ENCODE assay signal across 9 mouse cellular contexts in genomic region chr1:120586500-120587110, GRCm38 (mm10). TPM values are rescaled to one million over a fixed set of nuclear protein-coding genes. Genes with fewer than 3 reads are reported as not detected.
DNase-seq lines count a peak whose midpoint lies in the region; ATAC-seq and TF ChIP-seq lines count a peak whose summit lies in the region.
"Had no signal": no experiment of that assay in that cellular context is flagged by ENCODE, and none has a peak within 500 bp of the region (broad histone marks: within the 10 kb centered on the region; RNA-seq: fewer than 3 reads in every experiment).

No protein-coding gene starts in this region.

- DNase-seq in liver, adult 2 months (ENCODE audit: extremely low read depth, low read depth, low spot score) = peak; percentile 46
- no peak for DNase-seq in liver, embryonic 11.5 days (ENCODE audit: low spot score)
- peak; percentile 80 for DNase-seq in limb, embryonic 10.5 days (ENCODE audit: low spot score)
- peak; percentile 76 for DNase-seq in neural tube, embryonic 11.5 days (ENCODE audit: low spot score)

- TF ChIP-seq CTCF in liver, adult 2 months (IDR thresholded peaks at IDR 0.05; ENCODE audit: low read depth, low read length) = peak; percentile 58
- TF ChIP-seq CTCF in bone marrow, adult 2 months (IDR thresholded peaks at IDR 0.05; ENCODE audit: control insufficient read depth, insufficient read depth, low read length) = peak; percentile 52; the same call in 1 of the 2 replicates
- TF ChIP-seq CTCF in embryonic fibroblast, embryonic 13.5 days (IDR thresholded peaks at IDR 0.05; ENCODE audit: borderline replicate concordance, insufficient read depth, low read length) = peak; percentile 65; the same call in 1 of the 2 replicates

- H3K9me3 ChIP-seq in liver, embryonic 11.5 days (ENCODE audit: control insufficient read depth, low read length) = no peaks in the 10 kb centered on the region
- no peaks in the 10 kb centered on the region for H3K9me3 ChIP-seq in hindbrain, embryonic 15.5 days
- no peaks in the 10 kb centered on the region for H3K9me3 ChIP-seq in limb, embryonic 10.5 days (replicated peaks)
- H3K9me3 ChIP-seq in neural tube, embryonic 11.5 days (ENCODE audit: control insufficient read depth, low read length) = no peaks in the 10 kb centered on the region

- no peak overlapping the region for H3K4me3 ChIP-seq in liver, adult 2 months (ENCODE audit: insufficient read depth, low read depth, low read length)
- H3K4me3 ChIP-seq in liver, embryonic 11.5 days (ENCODE audit: low read depth, low read length) = no peak overlapping the region
- H3K4me3 ChIP-seq in bone marrow, adult 2 months (replicated peaks; ENCODE audit: control insufficient read depth, low read depth, low read length) = no peak overlapping the region
- no peak overlapping the region for H3K4me3 ChIP-seq in embryonic fibroblast, embryonic 13.5 days (ENCODE audit: insufficient read depth, low read length)
- no peak overlapping the region for H3K4me3 ChIP-seq in hindbrain, embryonic 15.5 days
- H3K4me3 ChIP-seq in limb, embryonic 10.5 days = no peak overlapping the region
- H3K4me3 ChIP-seq in neural tube, embryonic 11.5 days (ENCODE audit: low read depth, low read length) = no peak overlapping the region

- TF ChIP-seq POLR2A in liver, adult 2 months (IDR thresholded peaks at IDR 0.05; ENCODE audit: extremely low read depth, insufficient read depth, low read length) = no peak
- no peak for TF ChIP-seq POLR2A in bone marrow, adult 2 months (IDR thresholded peaks at IDR 0.05; ENCODE audit: borderline replicate concordance, control insufficient read depth, low read depth, low read length)
- TF ChIP-seq POLR2A in embryonic fibroblast, embryonic 13.5 days (IDR thresholded peaks at IDR 0.05; ENCODE audit: low read depth, low read length) = no peak

- H3K4me2 ChIP-seq in liver, embryonic 11.5 days = no peak overlapping the region
- no peak overlapping the region for H3K4me2 ChIP-seq in hindbrain, embryonic 15.5 days
- H3K4me2 ChIP-seq in neural tube, embryonic 11.5 days (ENCODE audit: low read depth) = no peak overlapping the region

- no peaks in the 10 kb centered on the region for H3K27me3 ChIP-seq in liver, adult 2 months (ENCODE audit: control insufficient read depth, insufficient read depth, low read length)
- peaks cover 16% of the 10 kb centered on the region for H3K27me3 ChIP-seq in liver, embryonic 11.5 days (replicated peaks; ENCODE audit: control insufficient read depth, insufficient read depth, low read length)
- peaks cover 21% of the 10 kb centered on the region for H3K27me3 ChIP-seq in hindbrain, embryonic 15.5 days
- H3K27me3 ChIP-seq in limb, embryonic 10.5 days (ENCODE audit: low read depth, poor library complexity, severe bottlenecking) = peaks cover 82% of the 10 kb centered on the region
- H3K27me3 ChIP-seq in neural tube, embryonic 11.5 days (ENCODE audit: control insufficient read depth, insufficient read depth, low read length) = peaks cover 11% of the 10 kb centered on the region

- H3K4me1 ChIP-seq in liver, adult 2 months (ENCODE audit: control insufficient read depth, insufficient read depth, low read length) = no peaks in the 10 kb centered on the region
- H3K4me1 ChIP-seq in liver, embryonic 11.5 days (replicated peaks; ENCODE audit: control insufficient read depth, insufficient read depth, low read length) = no peaks in the 10 kb centered on the region
- H3K4me1 ChIP-seq in bone marrow, adult 2 months (ENCODE audit: control insufficient read depth, insufficient read depth, low read length) = no peaks in the 10 kb centered on the region
- no peaks in the 10 kb centered on the region; the same call in 1 of the 2 replicates for H3K4me1 ChIP-seq in embryonic fibroblast, embryonic 13.5 days (ENCODE audit: control insufficient read depth, insufficient read depth, low read length)
- H3K4me1 ChIP-seq in hindbrain, embryonic 15.5 days (replicated peaks) = no peaks in the 10 kb centered on the region
- H3K4me1 ChIP-seq in limb, embryonic 10.5 days = no peaks in the 10 kb centered on the region
- H3K4me1 ChIP-seq in neural tube, embryonic 11.5 days (ENCODE audit: control insufficient read depth, insufficient read depth, low read length) = no peaks in the 10 kb centered on the region

- 9% methylated on average over 7 of the region's 7 CpGs for WGBS in liver, adult 2 months
- 12% methylated on average over 7 of the region's 7 CpGs for WGBS in liver, embryonic 11.5 days
- WGBS in bone marrow, adult 2 months = 10% methylated on average over 7 of the region's 7 CpGs
- WGBS in hindbrain, embryonic 15.5 days = 12% methylated on average over 7 of the region's 7 CpGs
- 13% methylated on average over 7 of the region's 7 CpGs for WGBS in limb, embryonic 10.5 days
- 13% methylated on average over 7 of the region's 7 CpGs for WGBS in neural tube, embryonic 11.5 days

- no peak for ATAC-seq in liver, embryonic 11.5 days (replicated peaks; ENCODE audit: low FRiP score)
- peak; percentile 57; the same call in 1 of the 2 replicates for ATAC-seq in hindbrain, embryonic 15.5 days (ENCODE audit: low FRiP score, low read depth)
- ATAC-seq in neural tube, embryonic 11.5 days (ENCODE audit: insufficient read depth, low FRiP score, low TSS enrichment) = 0 out of 2 replicates have a peak, but pooled peaks have one; percentile 29
- no peak for ATAC-seq in activated CD4-positive, CD25-positive, alpha-beta regulatory T cell, adult 4 months

- no peak overlapping the region for H3K9ac ChIP-seq in liver, adult 2 months (ENCODE audit: low read depth, low read length)
- H3K9ac ChIP-seq in liver, embryonic 11.5 days (ENCODE audit: low read depth, low read length) = no peak overlapping the region
- no peak overlapping the region for H3K9ac ChIP-seq in hindbrain, embryonic 15.5 days
- H3K9ac ChIP-seq in neural tube, embryonic 11.5 days (ENCODE audit: low read length) = no peak overlapping the region

- H3K27ac ChIP-seq in liver, adult 2 months (replicated peaks; ENCODE audit: insufficient read depth, low read depth, low read length) = no peak overlapping the region
- no peak overlapping the region for H3K27ac ChIP-seq in liver, embryonic 11.5 days (ENCODE audit: low read depth, low read length)
- no peak overlapping the region for H3K27ac ChIP-seq in bone marrow, adult 2 months (ENCODE audit: control insufficient read depth, insufficient read depth, low read depth, low read length, poor library complexity)
- H3K27ac ChIP-seq in embryonic fibroblast, embryonic 13.5 days (ENCODE audit: insufficient read depth, low read length) = no peak overlapping the region
- H3K27ac ChIP-seq in hindbrain, embryonic 15.5 days (replicated peaks) = no peak overlapping the region
- no peak overlapping the region for H3K27ac ChIP-seq in limb, embryonic 10.5 days
- no peak overlapping the region for H3K27ac ChIP-seq in neural tube, embryonic 11.5 days (ENCODE audit: low read depth, low read length)
- H3K27ac ChIP-seq: macrophage had no signal

- no peaks in the 10 kb centered on the region for H3K36me3 ChIP-seq in liver, adult 2 months (ENCODE audit: control insufficient read depth, insufficient read depth, low read length)
- no peaks in the 10 kb centered on the region for H3K36me3 ChIP-seq in liver, embryonic 11.5 days (ENCODE audit: control insufficient read depth, insufficient read depth, low read length)
- no peaks in the 10 kb centered on the region for H3K36me3 ChIP-seq in hindbrain, embryonic 15.5 days
- H3K36me3 ChIP-seq in limb, embryonic 10.5 days = no peaks in the 10 kb centered on the region
- no peaks in the 10 kb centered on the region for H3K36me3 ChIP-seq in neural tube, embryonic 11.5 days (ENCODE audit: control insufficient read depth, insufficient read depth, low read length)

- no peaks in the 10 kb centered on the region for H3K79me2 ChIP-seq in liver, adult 2 months (ENCODE audit: control insufficient read depth, insufficient read depth, low read length)

RNA-seq across cellular contexts. Expression of gene En1, which starts 15.6 kb away (rescaled TPM):
- not detected in 2 replicates for total RNA-seq in liver, adult 2 months (2014; rRNA removed)
- not detected in 2 replicates for polyA plus RNA-seq in liver, adult 2 months (2012; rRNA removed)
- polyA plus RNA-seq in liver, embryonic 11.5 days (2014; fragmentation: Nextera tagmentation; extraction: Ambion mirVana) = 0.57 and 1.1 TPM in 2 replicates
- not detected in 2 replicates for polyA plus RNA-seq in bone marrow, adult 2 months (2011; ENCODE audit: insufficient read depth, insufficient read length, low replicate concordance, missing spikeins)
- polyA plus RNA-seq in embryonic fibroblast, embryonic 13.5 days (2011; ENCODE audit: insufficient read length, low read depth, missing spikeins) = 10.5 and 11.3 TPM in 2 replicates
- 3.7 and 8.0 TPM in 2 replicates for polyA plus RNA-seq in hindbrain, embryonic 15.5 days (2015; fragmentation: Nextera tagmentation; extraction: Ambion mirVana)
- 0.91 and 1.0 TPM in 2 replicates for polyA plus RNA-seq in limb, embryonic 10.5 days (2016; fragmentation: Nextera tagmentation; extraction: Ambion mirVana)
- 5.2 and 6.1 TPM in 2 replicates for polyA plus RNA-seq in neural tube, embryonic 11.5 days (2014; fragmentation: Nextera tagmentation; extraction: Ambion mirVana)
- polyA plus RNA-seq in activated CD4-positive, CD25-positive, alpha-beta regulatory T cell, adult 4 months (2017; shearing (Covaris generic)) = not detected
- polyA plus RNA-seq: macrophage had no signal

Comparison
In these comparisons a context has a peak if more than half of its experiments do, and no peak if none do; other contexts are left out.
1. ATAC-seq: peak in hindbrain, embryonic 15.5 days (single experiment) and neural tube, embryonic 11.5 days (single experiment); none in liver, embryonic 11.5 days (single experiment) and activated CD4-positive, CD25-positive, alpha-beta regulatory T cell, adult 4 months (single experiment).
2. Peak in every context shown above with its lines, with median percentiles within 50 percentile points of each other: CTCF ChIP-seq.